Mouse (Mus musculus) G1E (cell line): ENCODE results near the gene Ccdc146. TPM values are rescaled to one million over a fixed set of nuclear protein-coding genes. Genes with fewer than 3 reads are reported as not detected.

Experiments
- ATAC-seq: 2 replicates; pipeline ENCODE4 v1.8.0; 2016; ENCODE audit warnings: mild to moderate bottlenecking; ENCODE audit not compliant: insufficient number of reproducible peaks, poor library complexity, low FRiP score, severe bottlenecking; ENCODE audit errors: extremely low read depth
- DNase-seq: peaks from one replicate; pipeline ENCODE4 v3.0.0; 2012; ENCODE audit warnings: low spot score
- H3K27me3 ChIP-seq: 2 replicates; pipeline ENCODE4 v1.6.1; 2012; ENCODE audit warnings: mild to moderate bottlenecking, low read length, inconsistent platforms; ENCODE audit not compliant: insufficient read depth
- H3K36me3 ChIP-seq: replicated peaks from 2 replicates; pipeline ENCODE3; 2012; ENCODE audit warnings: mild to moderate bottlenecking, inconsistent platforms
- H3K4me1 ChIP-seq: 2 replicates; pipeline ENCODE4 v1.6.1; 2012; ENCODE audit warnings: low read depth, low read length, inconsistent platforms, mixed read lengths; ENCODE audit not compliant: insufficient read depth
- H3K4me3 ChIP-seq: 2 replicates; pipeline ENCODE4 v1.5.1; 2012; ENCODE audit warnings: low read depth, mild to moderate bottlenecking, inconsistent platforms, low read length, moderate library complexity, mixed read lengths
- H3K9me3 ChIP-seq: replicated peaks from 2 replicates; pipeline ENCODE4 v1.6.1; 2012; ENCODE audit warnings: inconsistent platforms
- CTCF ChIP-seq: IDR thresholded peaks from 2 replicates; pipeline ENCODE4 v1.5.1; 2012; ENCODE audit warnings: low read depth, low read length, inconsistent platforms, mixed read lengths
- GATA1 ChIP-seq: IDR thresholded peaks from 2 replicates; pipeline ENCODE4 v1.6.1; 2012; ENCODE audit warnings: borderline replicate concordance, low read length, inconsistent platforms, mixed read lengths
- GATA2 ChIP-seq: IDR thresholded peaks from 2 replicates; pipeline ENCODE4 v1.6.1; 2012; ENCODE audit warnings: low read depth, low read length, inconsistent platforms, borderline replicate concordance
- POLR2AphosphoS5 ChIP-seq: IDR thresholded peaks from 2 replicates; pipeline ENCODE4 v1.6.1; 2012; ENCODE audit warnings: low read depth, low read length, inconsistent platforms; ENCODE audit not compliant: insufficient replicate concordance
- TAL1 ChIP-seq: conservative IDR thresholded peaks from 2 replicates; pipeline ENCODE4 v1.6.1; 2012; ENCODE audit warnings: low read depth, low read length, inconsistent platforms, mixed read lengths
- polyA plus RNA-seq: library from polyadenylated mRNA; stranded (reverse); fragments of >175 nt; gene quantifications from 2 replicates; pipeline ENCODE4 v1.2.3, GENCODE M21; 2012
- total RNA-seq, 2 experiments: library from RNA; stranded (forward) in 1 of 2; stranded (reverse) in 1 of 2; fragments of 200-1000 nt in 1 of 2; fragments of >200 nt in 1 of 2; fragmentation: Nextera tagmentation in 1 of 2; gene quantifications; 2 replicates each; pipeline ENCODE4 v1.2.3; 2014 to 2017

Ccdc146 gene
- total and polyA plus RNA-seq, 3 experiments = 0.22 TPM; not detected in 2

GRCm38 (mm10) chr5:21370218-21370947 is 54.1 kb downstream of the Ccdc146 start:
- H3K36me3 ChIP-seq = no peaks in the 10 kb centered on the region
- DNase-seq = no peak
- H3K9me3 ChIP-seq = no peaks in the 10 kb centered on the region
- no peak for ATAC-seq
- peaks cover 7% of the 10 kb centered on the region; the same call in 1 of the 2 replicates for H3K4me1 ChIP-seq
- TF ChIP-seq POLR2AphosphoS5 = no peak
- no peak for TF ChIP-seq TAL1
- no peak for TF ChIP-seq GATA2
- no peak for TF ChIP-seq GATA1
- no peak for TF ChIP-seq CTCF
- H3K27me3 ChIP-seq = peaks cover 23% of the 10 kb centered on the region
- no peak overlapping the region for H3K4me3 ChIP-seq

DNA sequence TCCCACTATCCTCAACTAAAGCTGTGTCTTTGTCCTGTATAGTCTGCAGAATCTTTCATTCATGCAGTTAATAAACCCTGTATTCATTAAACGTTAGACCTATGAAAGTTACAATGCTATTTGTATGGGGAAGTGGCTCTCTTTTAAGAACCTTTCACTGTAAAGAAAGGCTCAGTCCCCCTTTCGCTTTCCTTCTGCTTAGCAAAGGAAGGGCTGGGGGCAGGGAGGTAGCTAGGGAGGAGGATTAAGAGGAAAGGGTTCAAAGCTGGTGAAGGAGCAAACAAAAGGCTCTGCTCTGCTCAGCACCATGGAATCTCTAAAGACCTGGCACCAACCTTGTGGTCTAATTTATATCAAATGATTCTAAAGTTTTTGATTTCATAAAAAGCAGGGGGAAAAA is 57.0 kb downstream of the Ccdc146 start:
- no peak for TF ChIP-seq CTCF
- no peak for TF ChIP-seq GATA1
- TF ChIP-seq POLR2AphosphoS5 = no peak
- no peak for TF ChIP-seq GATA2
- no peak for TF ChIP-seq TAL1
- Histone ChIP-seq H3K9me3 (no peaks in the 10 kb centered on the region), H3K27me3 (peaks cover 11% of the 10 kb centered on the region), H3K4me3 (no peak overlapping the region), H3K4me1 (peaks cover 1% of the 10 kb centered on the region; the same call in 1 of the 2 replicates), H3K36me3 (no peaks in the 10 kb centered on the region)
- DNase-seq = no peak
- no peak for ATAC-seq

- TF ChIP-seq GATA2 (no peak), GATA1 (no peak), POLR2AphosphoS5 (no peak), CTCF (no peak), TAL1 (no peak)
- H3K4me1 ChIP-seq = no peaks in the 10 kb centered on the region
- H3K4me3 ChIP-seq = no peak overlapping the region
- no peaks in the 10 kb centered on the region for H3K36me3 ChIP-seq
- peaks cover 9% of the 10 kb centered on the region for H3K27me3 ChIP-seq
- H3K9me3 ChIP-seq = 0 out of 2 replicates have a peak, but pooled peaks cover 2% of the 10 kb centered on the region
- DNase-seq (no peak), ATAC-seq (no peak)
Observed at GRCm38 (mm10) chr5:21366338-21367053, 58.0 kb downstream of the Ccdc146 start.

- DNase-seq (no peak), ATAC-seq (no peak)
- Histone ChIP-seq H3K27me3 (peaks cover 9% of the 10 kb centered on the region), H3K4me1 (no peaks in the 10 kb centered on the region), H3K36me3 (no peaks in the 10 kb centered on the region), H3K4me3 (no peak overlapping the region), H3K9me3 (0 out of 2 replicates have a peak, but pooled peaks cover 2% of the 10 kb centered on the region)
- TF ChIP-seq GATA2 = no peak
- no peak for TF ChIP-seq TAL1
- no peak for TF ChIP-seq GATA1
- TF ChIP-seq CTCF = no peak
- no peak for TF ChIP-seq POLR2AphosphoS5
Observed at GRCm38 (mm10) chr5:21363343-21363742, 61.1 kb downstream of the Ccdc146 start.

DNA sequence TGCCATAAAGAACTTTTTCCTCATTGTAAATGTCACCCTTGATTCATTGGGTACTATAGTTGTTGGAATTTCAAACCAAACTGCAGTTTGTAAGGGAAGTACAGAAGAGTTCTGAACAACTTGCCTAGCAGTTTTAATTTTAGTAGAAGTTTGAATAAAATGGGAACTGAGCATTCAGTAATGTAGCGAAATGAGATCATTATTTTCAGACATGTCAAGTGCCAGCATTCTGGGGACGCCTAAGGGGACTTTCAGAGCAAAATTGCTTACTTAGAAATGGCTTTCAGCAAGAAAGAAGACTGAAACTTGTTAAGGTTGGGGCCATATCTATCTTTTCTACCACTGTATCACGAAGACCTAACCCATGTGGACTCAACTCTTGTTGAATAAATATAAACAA is 65.8 kb downstream of the Ccdc146 start:
- peaks cover 5% of the 10 kb centered on the region; the same call in 1 of the 2 replicates for H3K4me1 ChIP-seq
- TF ChIP-seq CTCF (no peak), TAL1 (no peak), GATA2 (no peak), POLR2AphosphoS5 (no peak), GATA1 (no peak)
- H3K4me3 ChIP-seq = no peak overlapping the region
- 0 out of 2 replicates have a peak, but pooled peaks cover 2% of the 10 kb centered on the region for H3K9me3 ChIP-seq
- ATAC-seq (no peak), DNase-seq (no peak)
- H3K36me3 ChIP-seq = no peaks in the 10 kb centered on the region
- H3K27me3 ChIP-seq = peaks cover 5% of the 10 kb centered on the region

GRCm38 (mm10) chr5:21351678-21352077 is 72.8 kb downstream of the Ccdc146 start:
- Histone ChIP-seq H3K4me3 (no peak overlapping the region), H3K36me3 (no peaks in the 10 kb centered on the region), H3K9me3 (no peaks in the 10 kb centered on the region), H3K27me3 (peaks cover 12% of the 10 kb centered on the region), H3K4me1 (peaks cover 5% of the 10 kb centered on the region; the same call in 1 of the 2 replicates)
- ATAC-seq (no peak), DNase-seq (no peak)
- no peak for TF ChIP-seq POLR2AphosphoS5
- no peak for TF ChIP-seq GATA1
- no peak for TF ChIP-seq GATA2
- no peak for TF ChIP-seq CTCF
- TF ChIP-seq TAL1 = no peak
